Mouse (Mus musculus): Measurements from ENCODE around the gene Ctsf.
"Not testable (repeated sequence)": the region's sequence is repeated elsewhere in the genome, so short reads cannot be mapped to it uniquely, and the experiment has no call there.

The Ctsf gene

GRCm38 (mm10) chr19:4849800-4850199, 5.1 kb upstream of the Ctsf start:
- no peak for DNase-seq (ENCODE audit: low read depth, low spot score)

GRCm38 (mm10) chr19:4850281-4850680, 4.6 kb upstream of the Ctsf start:
- DNase-seq (ENCODE audit: low read depth, low spot score) = no peak

- DNase-seq (ENCODE audit: low read depth, low spot score) = no peak
Observed at GRCm38 (mm10) chr19:4855470-4855820, 515 bp downstream of the Ctsf start.

GRCm38 (mm10) chr19:4855951-4856350, 1.0 kb downstream of the Ctsf start:
- no peak for DNase-seq (ENCODE audit: low read depth, low spot score)

- no peak for DNase-seq (ENCODE audit: low read depth, low spot score)
Observed at GRCm38 (mm10) chr19:4859081-4859480, 4.2 kb downstream of the Ctsf start.

GRCm38 (mm10) chr19:4863048-4863447, 8.1 kb downstream of the Ctsf start:
- peak; percentile 41 for DNase-seq (ENCODE audit: low read depth, low spot score)

GRCm38 (mm10) chr19:4865147-4865546, 10.2 kb downstream of the Ctsf start:
- DNase-seq (ENCODE audit: low read depth, low spot score) = no peak

GRCm38 (mm10) chr19:4874613-4875012, 19.7 kb downstream of the Ctsf start:
- DNase-seq (ENCODE audit: low read depth, low spot score) = not testable (repeated sequence)

GRCm38 (mm10) chr19:4876241-4876640, 21.3 kb downstream of the Ctsf start:
- DNase-seq (ENCODE audit: low read depth, low spot score) = no peak

GRCm38 (mm10) chr19:4876755-4877154, 21.8 kb downstream of the Ctsf start:
- no peak for DNase-seq (ENCODE audit: low read depth, low spot score)

- DNase-seq (ENCODE audit: low read depth, low spot score) = no peak
Observed at GRCm38 (mm10) chr19:4877785-4878184, 22.9 kb downstream of the Ctsf start, which contains the start of gene Actn3. Gene Actn3, minus strand, starts transcription at chr19:4877909.

- DNase-seq (ENCODE audit: low read depth, low spot score) = peak; percentile 97
Observed at GRCm38 (mm10) chr19:4878405-4879323, 23.7 kb downstream of the Ctsf start, which contains the start of gene Zdhhc24. Gene Zdhhc24, plus strand, starts transcription at chr19:4878668.

GRCm38 (mm10) chr19:4879324-4879703, 24.4 kb downstream of the Ctsf start:
- no peak for DNase-seq (ENCODE audit: low read depth, low spot score)

GRCm38 (mm10) chr19:4883961-4884360, 29.0 kb downstream of the Ctsf start:
- DNase-seq (ENCODE audit: low read depth, low spot score) = no peak

- DNase-seq (ENCODE audit: low read depth, low spot score) = no peak
Observed at GRCm38 (mm10) chr19:4889791-4890190, 34.9 kb downstream of the Ctsf start.

GRCm38 (mm10) chr19:4891798-4892197, 36.9 kb downstream of the Ctsf start:
- no peak for DNase-seq (ENCODE audit: low read depth, low spot score)

- no peak for DNase-seq (ENCODE audit: low read depth, low spot score)
Observed at GRCm38 (mm10) chr19:4896780-4897520, 42.0 kb downstream of the Ctsf start.

- DNase-seq (ENCODE audit: low read depth, low spot score) = no peak
Observed at GRCm38 (mm10) chr19:4898972-4899371, 44.0 kb downstream of the Ctsf start.

GRCm38 (mm10) chr19:4899888-4900287, 45.0 kb downstream of the Ctsf start:
- no peak for DNase-seq (ENCODE audit: low read depth, low spot score)

- DNase-seq (ENCODE audit: low read depth, low spot score) = peak; percentile 85
Observed at GRCm38 (mm10) chr19:4905979-4906794, 51.3 kb downstream of the Ctsf start, which contains the start of gene Bbs1. Gene Bbs1, minus strand, starts transcription at chr19:4906628.

GRCm38 (mm10) chr19:4908107-4908506, 53.2 kb downstream of the Ctsf start:
- DNase-seq (ENCODE audit: low read depth, low spot score) = peak; percentile 33

- DNase-seq (ENCODE audit: low read depth, low spot score) = no peak
Observed at GRCm38 (mm10) chr19:4909376-4909775, 54.4 kb downstream of the Ctsf start.
